Mouse (Mus musculus): ENCODE data around the gene Mfrp. TPM values are rescaled to one million over a fixed set of nuclear protein-coding genes. Genes with fewer than 3 reads are reported as not detected.
A peak's percentile ranks its signal among the peaks of the same experiment; 100 is the strongest.
"Not testable (repeated sequence)": the region's sequence is repeated elsewhere in the genome, so short reads cannot be mapped to it uniquely, and the experiment has no call there.

Gene Mfrp
- polyA plus RNA-seq, 1 experiment from 2014 or later = 0.23 TPM

- Histone ChIP-seq H3K9me3 (no peaks in the 10 kb centered on the region), H3K27me3 (no peaks in the 10 kb centered on the region), H3K36me3 (no peaks in the 10 kb centered on the region), H3K4me1 (peaks cover 57% of the 10 kb centered on the region), H3K4me2 (replicated peaks) (peak overlapping the region; percentile 28; the same call in 1 of the 2 replicates), H3K4me3 (no peak overlapping the region), H3K9ac (replicated peaks) (peak overlapping the region; percentile 33; the same call in 1 of the 2 replicates), H3K27ac (replicated peaks) (0 out of 2 replicates have a peak overlapping the region, but pooled peaks have one; percentile 51)
- WGBS = 76% methylated on average over 31 of the region's 31 CpGs
- no peak for ATAC-seq (replicated peaks)
Measured at GRCm38 (mm10) chr9:44108269-44109055, 6.9 kb downstream of the Mfrp start.

GRCm38 (mm10) chr9:44109360-44110095, 8.0 kb downstream of the Mfrp start:
- ATAC-seq (replicated peaks) = no peak
- Histone ChIP-seq H3K4me2 (replicated peaks) (peak overlapping the region; percentile 23), H3K27me3 (no peaks in the 10 kb centered on the region), H3K9me3 (no peaks in the 10 kb centered on the region), H3K9ac (replicated peaks) (no peak overlapping the region; the same call in 1 of the 2 replicates), H3K27ac (replicated peaks) (0 out of 2 replicates have a peak overlapping the region, but pooled peaks have one; percentile 3), H3K36me3 (no peaks in the 10 kb centered on the region), H3K4me3 (0 out of 2 replicates have a peak overlapping the region, but pooled peaks have one; percentile 7), H3K4me1 (peaks cover 57% of the 10 kb centered on the region)
- 35% methylated on average over 9 of the region's 9 CpGs for WGBS

GRCm38 (mm10) chr9:44111909-44112308, 10.4 kb downstream of the Mfrp start:
- not testable (repeated sequence) for H3K9ac ChIP-seq (replicated peaks); H3K27me3 ChIP-seq; H3K9me3 ChIP-seq; H3K27ac ChIP-seq (replicated peaks); H3K36me3 ChIP-seq; H3K4me3 ChIP-seq; ATAC-seq (replicated peaks)
- Histone ChIP-seq H3K4me1 (peaks cover 52% of the 10 kb centered on the region), H3K4me2 (replicated peaks) (peak overlapping the region; percentile 51)
- WGBS = 65% methylated on average over 10 of the region's 12 CpGs

GRCm38 (mm10) chr9:44113105-44113789, 11.7 kb downstream of the Mfrp start, which contains the start of the genes Gm49380 and Rnf26:
Gm49380 (minus strand) TSS chr9:44113500.
Rnf26 (minus strand) TSS chr9:44113517.
- under 1% methylated on average over 50 of the region's 51 CpGs for WGBS
- H3K27me3 ChIP-seq = no peaks in the 10 kb centered on the region
- ATAC-seq (replicated peaks) = peak; percentile 95
- peaks cover 38% of the 10 kb centered on the region for H3K4me1 ChIP-seq
- H3K9me3 ChIP-seq = no peaks in the 10 kb centered on the region
- peak within 1 kb of the TSS; percentile 19; the same call in 1 of the 2 replicates for H3K27ac ChIP-seq (replicated peaks)
- peak within 1 kb of the TSS; percentile 68 for H3K4me3 ChIP-seq
- peak within 1 kb of the TSS; percentile 51 for H3K4me2 ChIP-seq (replicated peaks)
- peak within 1 kb of the TSS; percentile 61 for H3K9ac ChIP-seq (replicated peaks)
- no peaks in the 10 kb centered on the region for H3K36me3 ChIP-seq

- Histone ChIP-seq H3K27ac (replicated peaks) (no peak overlapping the region), H3K9me3 (no peaks in the 10 kb centered on the region), H3K36me3 (no peaks in the 10 kb centered on the region), H3K27me3 (no peaks in the 10 kb centered on the region), H3K4me1 (peaks cover 26% of the 10 kb centered on the region), H3K4me2 (replicated peaks) (no peak overlapping the region), H3K9ac (replicated peaks) (no peak overlapping the region), H3K4me3 (no peak overlapping the region)
- ATAC-seq (replicated peaks) = no peak
- WGBS = 85% methylated on average over 2 of the region's 2 CpGs
Measured at GRCm38 (mm10) chr9:44114453-44114852, 12.9 kb downstream of the Mfrp start.

- no peaks in the 10 kb centered on the region for H3K9me3 ChIP-seq
- H3K36me3 ChIP-seq = no peaks in the 10 kb centered on the region
- no peak for ATAC-seq (replicated peaks)
- H3K27ac ChIP-seq (replicated peaks) = no peak overlapping the region
- WGBS = 92% methylated on average over 9 of the region's 9 CpGs
- no peak overlapping the region for H3K4me2 ChIP-seq (replicated peaks)
- no peak overlapping the region for H3K9ac ChIP-seq (replicated peaks)
- H3K27me3 ChIP-seq = no peaks in the 10 kb centered on the region
- no peak overlapping the region for H3K4me3 ChIP-seq
- H3K4me1 ChIP-seq = peaks cover 15% of the 10 kb centered on the region
Measured at GRCm38 (mm10) chr9:44115599-44115998, 14.1 kb downstream of the Mfrp start.

- 85% methylated on average over 4 of the region's 4 CpGs for WGBS
Measured at GRCm38 (mm10) chr9:44116182-44116581, 14.7 kb downstream of the Mfrp start.

GRCm38 (mm10) chr9:44119011-44119410, 17.5 kb downstream of the Mfrp start:
- Histone ChIP-seq H3K36me3 (no peaks in the 10 kb centered on the region), H3K4me1 (no peaks in the 10 kb centered on the region), H3K4me2 (replicated peaks) (no peak overlapping the region), H3K27me3 (no peaks in the 10 kb centered on the region), H3K27ac (replicated peaks) (no peak overlapping the region), H3K4me3 (no peak overlapping the region), H3K9ac (replicated peaks) (no peak overlapping the region), H3K9me3 (no peaks in the 10 kb centered on the region)
- 42% methylated on average over 5 of the region's 5 CpGs for WGBS
- ATAC-seq (replicated peaks) = no peak

More at GRCm38 (mm10) chr9:44116182-44116581, 14.7 kb downstream of the Mfrp start:
- Histone ChIP-seq H3K27ac (replicated peaks) (no peak overlapping the region), H3K9me3 (no peaks in the 10 kb centered on the region), H3K36me3 (no peaks in the 10 kb centered on the region), H3K9ac (replicated peaks) (no peak overlapping the region), H3K27me3 (no peaks in the 10 kb centered on the region), H3K4me3 (no peak overlapping the region), H3K4me2 (replicated peaks) (no peak overlapping the region), H3K4me1 (peaks cover 12% of the 10 kb centered on the region)
- no peak for ATAC-seq (replicated peaks)

- 85% methylated on average over 8 of the region's 8 CpGs for WGBS
Measured at GRCm38 (mm10) chr9:44119948-44120465, 18.5 kb downstream of the Mfrp start.

GRCm38 (mm10) chr9:44124317-44124716, 22.8 kb downstream of the Mfrp start:
- 80% methylated on average over 6 of the region's 6 CpGs for WGBS
- no peaks in the 10 kb centered on the region for H3K36me3 ChIP-seq
- H3K27me3 ChIP-seq = no peaks in the 10 kb centered on the region
- no peaks in the 10 kb centered on the region for H3K9me3 ChIP-seq
- no peak overlapping the region for H3K4me3 ChIP-seq
- no peak for ATAC-seq (replicated peaks)
- no peak overlapping the region for H3K9ac ChIP-seq (replicated peaks)
- no peak overlapping the region for H3K4me2 ChIP-seq (replicated peaks)
- H3K4me1 ChIP-seq = peaks cover 10% of the 10 kb centered on the region; the same call in 1 of the 2 replicates
- no peak overlapping the region for H3K27ac ChIP-seq (replicated peaks)

More at GRCm38 (mm10) chr9:44119948-44120465, 18.5 kb downstream of the Mfrp start:
- Histone ChIP-seq H3K4me3 (no peak overlapping the region), H3K4me1 (no peaks in the 10 kb centered on the region), H3K27me3 (no peaks in the 10 kb centered on the region), H3K36me3 (no peaks in the 10 kb centered on the region), H3K9me3 (no peaks in the 10 kb centered on the region), H3K4me2 (replicated peaks) (no peak overlapping the region), H3K27ac (replicated peaks) (no peak overlapping the region), H3K9ac (replicated peaks) (no peak overlapping the region)
- ATAC-seq (replicated peaks) = no peak

GRCm38 (mm10) chr9:44125026-44125425, 23.5 kb downstream of the Mfrp start:
- ATAC-seq (replicated peaks) = no peak
- Histone ChIP-seq H3K27me3 (no peaks in the 10 kb centered on the region), H3K4me3 (no peak overlapping the region), H3K36me3 (no peaks in the 10 kb centered on the region), H3K4me2 (replicated peaks) (no peak overlapping the region), H3K4me1 (peaks cover 17% of the 10 kb centered on the region), H3K9me3 (no peaks in the 10 kb centered on the region), H3K9ac (replicated peaks) (no peak overlapping the region), H3K27ac (replicated peaks) (no peak overlapping the region)
- 70% methylated on average over 5 of the region's 5 CpGs for WGBS

Measured in forebrain, embryonic 15.5 days (tissue).